Mouse (Mus musculus) stomach, embryonic 16.5 days (tissue): ENCODE results near the gene Rrbp1. TPM values are rescaled to one million over a fixed set of nuclear protein-coding genes. Genes with fewer than 3 reads are reported as not detected.
A peak's percentile ranks its signal among the peaks of the same experiment; 100 is the strongest.

Experiments used
- ATAC-seq: fragments of 200-750 bp; cut with Nextera tagmentation; 2 replicates; pipeline ENCODE4 v1.8.0; 2017; ENCODE audit warnings: moderate number of reproducible peaks, moderate TSS enrichment; ENCODE audit not compliant: insufficient read depth, low FRiP score
- H3K27ac ChIP-seq: fragments of 300-500 bp; sonication (generic); 2 replicates; pipeline ENCODE4 v1.5.1; 2014; ENCODE audit warnings: low read length
- H3K27me3 ChIP-seq: fragments of 300-500 bp; sonication (generic); 2 replicates; pipeline ENCODE4 v1.6.1; 2014; ENCODE audit warnings: low read length, control low read depth, mixed read lengths; ENCODE audit not compliant: control insufficient read depth, insufficient read depth
- H3K36me3 ChIP-seq: fragments of 300-500 bp; sonication (generic); 2 replicates; pipeline ENCODE4 v1.6.1; 2014; ENCODE audit warnings: low read length; ENCODE audit not compliant: control insufficient read depth, insufficient read depth
- H3K4me1 ChIP-seq: fragments of 300-500 bp; sonication (generic); 2 replicates; pipeline ENCODE4 v1.6.1; 2014; ENCODE audit warnings: low read length, control low read depth, mixed read lengths; ENCODE audit not compliant: control insufficient read depth, insufficient read depth
- H3K4me2 ChIP-seq: fragments of 300-500 bp; sonication (generic); 2 replicates; pipeline ENCODE4 v1.6.1; 2014; ENCODE audit warnings: low read depth, low read length, mixed read lengths
- H3K4me3 ChIP-seq: fragments of 300-500 bp; sonication (generic); replicated peaks from 2 replicates; pipeline ENCODE4 v1.5.1; 2014; ENCODE audit warnings: mild to moderate bottlenecking, low read length
- H3K9ac ChIP-seq: fragments of 300-500 bp; sonication (generic); 2 replicates; pipeline ENCODE4 v1.6.1; 2014; ENCODE audit warnings: low read length
- H3K9me3 ChIP-seq: fragments of 300-500 bp; sonication (generic); replicated peaks from 2 replicates; pipeline ENCODE4 v1.6.1; 2016; ENCODE audit warnings: low read length, control low read depth; ENCODE audit not compliant: control insufficient read depth
- WGBS: fragments of 180-500 bp; shearing (Covaris S2); extraction: QIAGEN DNeasy Blood & Tissue Kit; methylation state at CpG from one replicate; pipeline ENCODE4 v1.1.7; 2014; 5-methylcytosine and 5-hydroxymethylcytosine counted together
- polyA plus RNA-seq: library from polyadenylated mRNA; unstranded; fragments of >200 nt; fragmentation: Nextera tagmentation; extraction: Ambion mirVana; gene quantifications from 2 replicates; pipeline ENCODE4 v1.2.1, GENCODE M21; 2015

The Rrbp1 gene
- polyA plus RNA-seq, 1 experiment from 2014 or later: 115 TPM

- H3K27me3 ChIP-seq: no peaks in the 10 kb centered on the region
- H3K4me1 ChIP-seq: 0 out of 2 replicates have a peak, but pooled peaks cover 5% of the 10 kb centered on the region
- H3K4me2 ChIP-seq: peak overlapping the region; percentile 11; the same call in 1 of the 2 replicates
- H3K9ac ChIP-seq: peak overlapping the region; percentile 19; the same call in 1 of the 2 replicates
- peak overlapping the region; percentile 87 for H3K27ac ChIP-seq
- no peaks in the 10 kb centered on the region for H3K9me3 ChIP-seq
- H3K36me3 ChIP-seq: no peaks in the 10 kb centered on the region
- no peak overlapping the region for H3K4me3 ChIP-seq
- ATAC-seq: peak; percentile 74; the same call in 1 of the 2 replicates
- 42% methylated on average over 9 of the region's 9 CpGs for WGBS
These were observed 107.6 kb downstream of the Rrbp1 start for GRCm38 (mm10) chr2:143903376-143904045.

GRCm38 (mm10) chr2:143900821-143901351 is 110.2 kb downstream of the Rrbp1 start:
- Histone ChIP-seq H3K36me3 (no peaks in the 10 kb centered on the region), H3K4me3 (no peak overlapping the region), H3K4me2 (no peak overlapping the region), H3K4me1 (0 out of 2 replicates have a peak, but pooled peaks cover 5% of the 10 kb centered on the region), H3K9ac (no peak overlapping the region), H3K27me3 (no peaks in the 10 kb centered on the region), H3K27ac (no peak overlapping the region), H3K9me3 (no peaks in the 10 kb centered on the region)
- 65% methylated on average over 5 of the region's 5 CpGs for WGBS
- ATAC-seq: no peak

- Histone ChIP-seq H3K36me3 (no peaks in the 10 kb centered on the region), H3K4me1 (0 out of 2 replicates have a peak, but pooled peaks cover 5% of the 10 kb centered on the region), H3K9ac (no peak overlapping the region), H3K27me3 (no peaks in the 10 kb centered on the region), H3K4me2 (no peak overlapping the region), H3K4me3 (no peak overlapping the region), H3K9me3 (no peaks in the 10 kb centered on the region), H3K27ac (no peak overlapping the region)
- ATAC-seq: no peak
- WGBS: 81% methylated on average over 9 of the region's 9 CpGs
These were observed 111.4 kb downstream of the Rrbp1 start for GRCm38 (mm10) chr2:143899470-143900220.

Other genes starting within 250 kb of the Rrbp1 start
- gene Bfsp1, start 148.1 kb downstream of the Rrbp1 start, polyA plus RNA-seq: 1.1 and 1.7 TPM in 2 replicates
- 852 and 990 TPM in 2 replicates for gene Dstn, start 95.9 kb downstream of the Rrbp1 start, polyA plus RNA-seq
- gene Banf2, start 21.8 kb upstream of the Rrbp1 start, polyA plus RNA-seq: not detected in 2 replicates